Mouse (Mus musculus) ES-Bruce4 (cell line): ENCODE results near the gene Khk.

Experiments
- CTCF ChIP-seq: IDR thresholded peaks from one replicate; pipeline ENCODE4 v1.8.1; 2011; ENCODE audit warnings: low read depth, low read length
- EP300 ChIP-seq: IDR thresholded peaks from 2 replicates; pipeline ENCODE4 v1.6.1; 2011; ENCODE audit warnings: low read depth, low read length; ENCODE audit not compliant: insufficient read depth
- POLR2A ChIP-seq: IDR thresholded peaks from one replicate; pipeline ENCODE4 v1.8.1; 2011; ENCODE audit warnings: low read length; ENCODE audit not compliant: insufficient read depth

DNA sequence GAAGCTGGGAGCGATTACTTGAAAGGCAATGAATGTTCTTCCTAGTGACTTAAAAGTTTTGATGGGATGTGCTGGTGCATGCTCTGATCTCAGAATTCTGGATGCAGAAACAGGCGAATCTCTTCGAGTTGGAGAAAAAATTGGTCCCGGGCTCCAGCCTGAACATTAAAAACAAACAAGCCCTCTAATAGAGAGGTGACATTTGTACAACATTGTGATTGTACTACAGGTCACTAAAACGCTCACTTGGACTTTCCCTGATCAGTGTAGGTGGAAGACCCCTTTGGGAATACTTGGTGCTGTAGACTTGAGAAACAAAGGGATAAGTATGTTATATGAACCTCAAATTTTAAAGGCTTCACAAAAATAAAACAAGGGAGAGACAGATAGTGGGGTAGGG is 34.5 kb upstream of the Khk start:
- TF ChIP-seq CTCF (no peak), POLR2A (no peak), EP300 (no peak)
